Mouse (Mus musculus): ENCODE data around the gene Ubqln2. TPM values are rescaled to one million over a fixed set of nuclear protein-coding genes. Genes with fewer than 3 reads are reported as not detected.

Ubqln2 gene
- total and polyA plus RNA-seq, 3 experiments: 4.2 to 10.1 TPM; not detected in 1

DNA sequence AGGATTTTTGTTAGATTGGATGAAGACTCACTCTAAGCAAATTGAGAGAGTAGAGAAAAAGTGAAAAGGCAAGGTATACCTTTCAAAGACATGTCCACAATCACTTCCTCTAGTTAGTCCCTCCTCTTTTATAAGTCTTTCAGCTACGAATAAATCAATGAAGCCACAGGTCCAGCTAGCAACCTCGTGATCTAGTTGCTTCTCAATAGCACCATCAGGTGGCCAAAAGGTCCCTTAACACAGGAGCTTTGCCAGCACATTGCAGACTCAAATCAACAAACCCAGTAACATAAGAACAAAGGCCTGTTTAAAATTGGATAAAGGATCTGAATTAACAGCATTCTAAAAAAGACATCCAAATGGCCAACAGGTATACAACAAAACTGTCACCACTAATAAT is 30.4 kb downstream of the Ubqln2 start:
- Histone ChIP-seq H3K9ac (ENCODE audit: control insufficient read depth, low read depth, low read length, poor library complexity, severe bottlenecking) (no peak overlapping the region), H3K4me3 (ENCODE audit: control insufficient read depth in 1 of 2, insufficient read depth in 1 of 2, low read depth in 2 of 2, low read length in 2 of 2) (no peak overlapping the region), H3K9me3 (replicated peaks; ENCODE audit: insufficient read depth, low read length) (no peaks in the 10 kb centered on the region), H3K27ac (ENCODE audit: control insufficient read depth, low read depth, low read length) (no peak overlapping the region), H3K36me3 (ENCODE audit: control insufficient read depth in 1 of 2, insufficient read depth in 2 of 2, low read length in 2 of 2) (no peaks in the 10 kb centered on the region), H3K4me1 (ENCODE audit: control insufficient read depth in 1 of 2, insufficient read depth in 2 of 2, low read length in 2 of 2) (no peaks in the 10 kb centered on the region), H3K79me2 (ENCODE audit: control insufficient read depth, insufficient read depth, low read length, poor library complexity) (no peaks in the 10 kb centered on the region), H3K27me3 (ENCODE audit: control insufficient read depth in 1 of 2, insufficient read depth in 2 of 2, low read length in 2 of 2) (no peaks in the 10 kb centered on the region)
- peak; percentile 23 for DNase-seq (ENCODE audit: low read depth, low spot score)
- no peak for TF ChIP-seq KAT2A (conservative IDR thresholded peaks at IDR 0.05; ENCODE audit: low read depth, low read length)
- no peak for TF ChIP-seq EP300 (IDR thresholded peaks at IDR 0.05; ENCODE audit: low read depth in 1 of 2, low read length in 2 of 2)
- no peak for TF ChIP-seq NRF1 (IDR thresholded peaks at IDR 0.05; ENCODE audit: insufficient read depth, low read depth, low read length, poor library complexity, severe bottlenecking)
- no peak for TF ChIP-seq ZNF384 (IDR thresholded peaks at IDR 0.05; ENCODE audit: low read depth, low read length)
- TF ChIP-seq POLR2A (IDR thresholded peaks at IDR 0.05; ENCODE audit: control insufficient read depth in 1 of 2, insufficient read depth in 1 of 2, low read depth in 1 of 2, low read length in 2 of 2, poor library complexity in 1 of 2): no peak
- TF ChIP-seq SIN3A (IDR thresholded peaks at IDR 0.05; ENCODE audit: low read length): no peak
- TF ChIP-seq SMC3 (IDR thresholded peaks at IDR 0.05; ENCODE audit: low read depth, low read length): peak; percentile 51
- no peak for TF ChIP-seq POLR2AphosphoS5 (IDR thresholded peaks at IDR 0.05; ENCODE audit: borderline replicate concordance, low read depth, low read length)
- no peak for TF ChIP-seq ZKSCAN1 (IDR thresholded peaks at IDR 0.05; ENCODE audit: low read depth, low read length)
- TF ChIP-seq POLR2AphosphoS2 (IDR thresholded peaks at IDR 0.05; ENCODE audit: low read length): no peak
- TF ChIP-seq MYC (IDR thresholded peaks at IDR 0.05; ENCODE audit: low read depth, low read length): no peak
- TF ChIP-seq RAD21 (IDR thresholded peaks at IDR 0.05; ENCODE audit: low read depth, low read length): peak; percentile 34
- no peak for TF ChIP-seq ETS1 (IDR thresholded peaks at IDR 0.05; ENCODE audit: low read depth, low read length)
- no peak for TF ChIP-seq MAX (IDR thresholded peaks at IDR 0.05; ENCODE audit: low read length)
- no peak for TF ChIP-seq MYB (IDR thresholded peaks at IDR 0.05; ENCODE audit: low read depth, low read length)
- TF ChIP-seq ELF1 (IDR thresholded peaks at IDR 0.05; ENCODE audit: low read depth, low read length): no peak
- TF ChIP-seq MAFK (IDR thresholded peaks at IDR 0.05; ENCODE audit: borderline replicate concordance, low read depth, low read length): no peak
- TF ChIP-seq CTCF (IDR thresholded peaks at IDR 0.05 in 2 of 3, conservative IDR thresholded peaks at IDR 0.05 in 1 of 3; ENCODE audit: control insufficient read depth in 1 of 3, insufficient read depth in 1 of 3, low read depth in 2 of 3, low read length in 3 of 3, poor library complexity in 1 of 3, severe bottlenecking in 1 of 3): peak in 2 of 3 experiments; percentile 22 to 56; a peak in 3 of 6 replicates
- no peak for TF ChIP-seq TBP (IDR thresholded peaks at IDR 0.05; ENCODE audit: low read depth, low read length)
- no peak for TF ChIP-seq RCOR1 (IDR thresholded peaks at IDR 0.05; ENCODE audit: low read depth, low read length)
- no peak for TF ChIP-seq ZMIZ1 (IDR thresholded peaks at IDR 0.05; ENCODE audit: low read depth, low read length)
- TF ChIP-seq CHD2 (IDR thresholded peaks at IDR 0.05; ENCODE audit: low read length): no peak

Other genes starting within 250 kb of the Ubqln2 start
- not detected in 2 replicates for gene Cypt3, start 60.4 kb downstream of the Ubqln2 start, total RNA-seq (2012; rRNA removed)
- gene Cypt3, start 60.4 kb downstream of the Ubqln2 start, polyA plus RNA-seq (2012; ENCODE audit: insufficient read depth in 1 of 2, insufficient read length in 2 of 2, low read depth in 1 of 2, low replicate concordance in 2 of 2, missing spikeins in 1 of 2): not detected
- gene Kctd12b, start 198.2 kb downstream of the Ubqln2 start, total RNA-seq (2012; rRNA removed): not detected in 2 replicates
- gene Kctd12b, start 198.2 kb downstream of the Ubqln2 start, polyA plus RNA-seq (2012; ENCODE audit: insufficient read depth in 1 of 2, insufficient read length in 2 of 2, low read depth in 1 of 2, low replicate concordance in 2 of 2, missing spikeins in 1 of 2): not detected
- 30.4 and 35.4 TPM in 2 replicates for gene Nbdy, start 225.4 kb downstream of the Ubqln2 start, total RNA-seq (2012; rRNA removed)
- 10 to 100 TPM in 1 of 2 experiments, not detected in 1; 75.7 TPM for gene Nbdy, start 225.4 kb downstream of the Ubqln2 start, polyA plus RNA-seq (2012; ENCODE audit: insufficient read depth in 1 of 2, insufficient read length in 2 of 2, low read depth in 1 of 2, low replicate concordance in 2 of 2, missing spikeins in 1 of 2)

Data from MEL (cell line).